9 mouse cellular contexts compared by ENCODE assay signal in genomic region chr2:35558826-35559550, GRCm38 (mm10). TPM values are rescaled to one million over a fixed set of nuclear protein-coding genes. Genes with fewer than 3 reads are reported as not detected.
DNase-seq lines count a peak whose midpoint lies in the region; ATAC-seq and TF ChIP-seq lines count a peak whose summit lies in the region.
"Had no signal": no experiment of that assay in that cellular context is flagged by ENCODE, and none has a peak within 500 bp of the region (broad histone marks: within the 10 kb centered on the region; RNA-seq: fewer than 3 reads in every experiment).

No protein-coding gene starts in this region.

- H3K9ac ChIP-seq in embryonic facial prominence, embryonic 15.5 days: no peak overlapping the region; the same call in 1 of the 2 replicates
- 0 out of 2 replicates have a peak overlapping the region, but pooled peaks have one; percentile 11 for H3K9ac ChIP-seq in neural tube, embryonic 14.5 days (replicated peaks; ENCODE audit: low read depth, low read length)

- H3K4me2 ChIP-seq in embryonic facial prominence, embryonic 15.5 days (replicated peaks): peak overlapping the region; percentile 44
- H3K4me2 ChIP-seq in neural tube, embryonic 14.5 days (ENCODE audit: low read depth, low read length): no peak overlapping the region

- peak overlapping the region; percentile 94 for H3K27ac ChIP-seq in layer of hippocampus, adult 2 months
- H3K27ac ChIP-seq in embryonic facial prominence, embryonic 15.5 days (replicated peaks): peak overlapping the region; percentile 87
- peak overlapping the region; percentile 18; the same call in 1 of the 2 replicates for H3K27ac ChIP-seq in neural tube, embryonic 14.5 days (ENCODE audit: low read depth, low read length)

- 0 out of 2 replicates have a peak, but pooled peaks have one; percentile 15 for ATAC-seq in embryonic facial prominence, embryonic 15.5 days (ENCODE audit: insufficient number of reproducible peaks, low FRiP score, low TSS enrichment, low read depth)
- peak; percentile 29; the same call in 1 of the 2 replicates for ATAC-seq in neural tube, embryonic 14.5 days (ENCODE audit: low read depth)
- ATAC-seq in granulocyte monocyte progenitor cell, adult 5-6 weeks (replicated peaks; ENCODE audit: poor library complexity, severe bottlenecking): no peak
- ATAC-seq: lung, postnatal 0 days had no signal

- 39% methylated on average over 4 of the region's 4 CpGs for WGBS in embryonic facial prominence, embryonic 15.5 days
- WGBS in neural tube, embryonic 14.5 days: 49% methylated on average over 4 of the region's 4 CpGs

- peak overlapping the region; percentile 61 for H3K4me3 ChIP-seq in layer of hippocampus, adult 2 months
- H3K4me3 ChIP-seq in embryonic facial prominence, embryonic 15.5 days (replicated peaks): peak overlapping the region; percentile 31
- H3K4me3 ChIP-seq in neural tube, embryonic 14.5 days (ENCODE audit: low read depth, low read length): no peak overlapping the region

- no peak for TF ChIP-seq CTCF in layer of hippocampus, adult 2 months (conservative IDR thresholded peaks at IDR 0.05)

- no peaks in the 10 kb centered on the region for H3K27me3 ChIP-seq in embryonic facial prominence, embryonic 15.5 days
- no peaks in the 10 kb centered on the region for H3K27me3 ChIP-seq in neural tube, embryonic 14.5 days (ENCODE audit: control insufficient read depth, insufficient read depth, low read length)

- no peaks in the 10 kb centered on the region for H3K9me3 ChIP-seq in embryonic facial prominence, embryonic 15.5 days (replicated peaks)
- no peaks in the 10 kb centered on the region for H3K9me3 ChIP-seq in neural tube, embryonic 14.5 days (ENCODE audit: control insufficient read depth, low read length)

- H3K4me1 ChIP-seq in embryonic facial prominence, embryonic 15.5 days: peaks cover 43% of the 10 kb centered on the region
- H3K4me1 ChIP-seq in neural tube, embryonic 14.5 days (ENCODE audit: control insufficient read depth, insufficient read depth, low read length): peaks cover 12% of the 10 kb centered on the region

- H3K36me3 ChIP-seq in embryonic facial prominence, embryonic 15.5 days: no peaks in the 10 kb centered on the region
- no peaks in the 10 kb centered on the region for H3K36me3 ChIP-seq in neural tube, embryonic 14.5 days (ENCODE audit: control insufficient read depth, insufficient read depth, low read length)

- DNase-seq in adrenal gland, adult 2 months: peak; percentile 12
- DNase-seq in adrenal gland, adult 18-20 months (ENCODE audit: low spot score in 2 of 2): no peak
- DNase-seq in layer of hippocampus, adult 2 months (ENCODE audit: low spot score in 2 of 2): no peak
- no peak for DNase-seq in layer of hippocampus, adult 9-10 months (ENCODE audit: low spot score)
- no peak for DNase-seq in kidney, adult 9 months

RNA-seq across cellular contexts. Expression of gene Dab2ip, which starts 0.9 kb away (rescaled TPM):
- total RNA-seq in adrenal gland, adult 2 months (2021): 10 to 100 TPM; 69.4 to 82.3 TPM
- 191 and 192 TPM in 2 replicates for polyA plus RNA-seq in adrenal gland, adult 2 months (2012; rRNA removed)
- 10 to 100 TPM; 43.5 to 87.3 TPM for total RNA-seq in adrenal gland, adult 18-20 months (2021)
- total RNA-seq in layer of hippocampus, adult 2 months (2021): 100 to 1,000 TPM in 1 of 2 experiments, 10 to 100 TPM in 1; 96.3 to 103 TPM
- polyA plus RNA-seq in embryonic facial prominence, embryonic 15.5 days (2015; fragmentation: Nextera tagmentation; extraction: Ambion mirVana): 67.9 and 72.0 TPM in 2 replicates
- 48.5 and 54.1 TPM in 2 replicates for polyA plus RNA-seq in neural tube, embryonic 14.5 days (2014; fragmentation: Nextera tagmentation; extraction: Ambion mirVana)
- 3.6 and 8.0 TPM in 2 replicates for total RNA-seq in granulocyte monocyte progenitor cell, adult 5-6 weeks (2014; fragmentation: Nextera tagmentation)
- total RNA-seq in granulocyte monocyte progenitor cell, adult 5-6 weeks (2017): 3.0 and 3.9 TPM in 2 replicates

Comparison
In these comparisons a context has a peak if more than half of its experiments do, and no peak if none do; other contexts are left out.
1. H3K27ac ChIP-seq: peak in every context shown above with its lines; median percentile 94 in layer of hippocampus, adult 2 months; 87 in embryonic facial prominence, embryonic 15.5 days; 18 in neural tube, embryonic 14.5 days.
2. RNA of gene Dab2ip, which starts 0.9 kb away (total RNA-seq): 96.3 to 103 TPM in layer of hippocampus, adult 2 months, 43.5 to 87.3 TPM in adrenal gland, adult 18-20 months and 69.4 to 82.3 TPM in adrenal gland, adult 2 months; 3.0 to 8.0 TPM in granulocyte monocyte progenitor cell, adult 5-6 weeks; every median in the first group is over 4 times any median in the second.